Mouse (Mus musculus) left cerebral cortex, postnatal 25 days (tissue): ENCODE results near the gene Mmd2. TPM values are rescaled to one million over a fixed set of nuclear protein-coding genes. Genes with fewer than 3 reads are reported as not detected.

Experiments used
- DNase-seq, 2 experiments: peaks; one replicate each; pipeline ENCODE4 v3.0.0; 2022; ENCODE audit warnings: low spot score in 2 of 2, mixed read lengths in 1 of 2
- intact Hi-C: fragments of 180-260 bp; cut with DNase I; formaldehyde crosslinking; loops from one replicate; pipeline ENCODE4 v1.15.1; 2025
- total RNA-seq, 2 experiments: library from RNA; stranded (reverse); gene quantifications; 2 replicates each; pipeline ENCODE4 v1.2.3; 2021

Gene Mmd2
- 100 to 1,000 TPM; 110 to 118 TPM for total RNA-seq

GRCm38 (mm10) chr5:142608259-142608988 is at the start of gene Mmd2:
TSS of gene Mmd2 (minus strand) at chr5:142608800.
- intact Hi-C loops, result loop anchor here (2.0 kb wide), 1 partner anchor 20 kb away; no protein-coding TSS in a partner anchor
- peak; percentile 75 to 81 for DNase-seq

- intact Hi-C loops, result no loop called here
Measured at GRCm38 (mm10) chr5:142652266-142652665, 43.7 kb upstream of the Mmd2 start.

GRCm38 (mm10) chr5:142650794-142651497 is 42.3 kb upstream of the Mmd2 start:
- intact Hi-C loops, result no loop called here
- DNase-seq, result no peak

More at GRCm38 (mm10) chr5:142652266-142652665, 43.7 kb upstream of the Mmd2 start:
- DNase-seq, result no peak

DNA sequence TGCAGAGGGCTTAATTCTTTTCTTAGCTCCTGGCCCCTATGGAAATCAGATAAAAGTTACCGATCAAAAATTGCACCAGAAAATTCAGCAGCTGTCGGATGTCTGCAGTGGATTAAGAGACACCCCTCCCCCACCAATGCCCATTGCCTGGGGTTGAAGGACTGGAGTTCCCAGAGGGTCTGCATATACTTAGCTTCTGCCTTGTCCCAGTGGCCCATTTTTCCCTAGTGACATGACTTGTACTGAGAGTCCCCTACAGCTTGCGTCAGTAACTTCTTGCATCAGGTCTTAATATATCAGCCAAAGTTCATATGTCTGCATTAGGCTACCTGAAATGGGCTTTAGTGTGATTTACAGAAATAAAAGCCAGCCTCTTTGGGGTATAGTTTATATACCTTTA is 41.8 kb upstream of the Mmd2 start:
- no peak for DNase-seq
- intact Hi-C loops, result no loop called here

- no peak for DNase-seq
- intact Hi-C loops, result no loop called here
Measured at GRCm38 (mm10) chr5:142649460-142650050, 41.0 kb upstream of the Mmd2 start.

GRCm38 (mm10) chr5:142648162-142648561 is 39.6 kb upstream of the Mmd2 start:
- intact Hi-C loops, result no loop called here
- DNase-seq, result no peak

DNA sequence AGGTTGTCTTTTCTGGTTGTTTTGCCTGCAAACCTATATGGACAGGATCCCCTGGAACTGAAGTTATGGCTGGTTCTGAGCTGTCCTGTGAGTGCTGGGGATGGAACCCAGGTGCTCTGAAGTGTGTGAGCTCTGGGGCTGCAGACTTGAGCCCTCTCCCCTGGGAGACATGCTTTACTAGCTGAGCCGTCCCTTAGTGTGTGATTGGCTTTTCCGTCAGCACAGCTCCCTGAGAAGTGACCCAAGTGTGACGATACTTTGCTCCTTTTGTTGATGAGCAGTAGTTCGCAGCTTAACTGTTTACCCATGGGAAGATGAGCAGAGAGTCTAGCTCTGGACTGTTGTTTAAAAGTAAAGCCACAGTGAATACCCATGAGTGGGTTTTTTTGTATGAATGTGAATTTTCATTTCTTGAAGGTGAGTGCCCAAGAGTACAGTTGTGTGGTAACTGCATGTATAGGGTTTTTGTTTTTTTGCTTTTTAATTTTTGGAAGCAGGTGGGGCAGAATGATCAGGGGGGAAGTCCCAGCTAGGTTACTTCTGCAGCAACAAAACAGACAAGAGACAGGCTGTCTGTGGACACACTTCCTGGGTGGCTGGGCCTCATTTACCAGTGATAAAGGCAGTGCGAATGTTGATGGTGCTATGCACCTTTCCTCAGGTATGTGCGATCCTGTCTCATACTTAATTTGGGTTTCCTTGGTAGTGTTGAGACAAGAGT is 32.9 kb upstream of the Mmd2 start:
- intact Hi-C loops, result no loop called here
- DNase-seq, result no peak

DNA sequence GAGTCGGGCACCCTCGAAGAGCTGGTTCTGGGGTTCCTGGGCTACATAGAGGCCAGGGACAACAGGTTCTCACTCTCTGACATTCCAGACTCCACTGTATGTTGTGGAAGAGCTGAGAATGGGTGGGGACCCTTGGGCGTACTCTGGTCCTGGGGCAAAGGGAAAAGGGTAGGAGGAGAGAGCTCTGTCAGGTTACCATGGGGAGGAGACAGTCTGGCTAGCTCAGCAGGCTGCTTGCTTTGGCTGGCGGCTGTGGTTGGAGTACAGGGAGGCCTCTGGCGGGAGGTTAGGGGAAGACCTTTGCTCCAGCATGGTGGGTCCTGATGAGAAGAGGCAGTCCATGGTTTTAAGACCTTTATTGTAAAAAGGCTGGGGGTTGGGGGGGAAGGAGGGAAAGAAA is 31.5 kb upstream of the Mmd2 start:
- DNase-seq, result no peak
- intact Hi-C loops, result no loop called here

- intact Hi-C loops, result no loop called here
- no peak for DNase-seq
Measured at GRCm38 (mm10) chr5:142637823-142638222, 29.2 kb upstream of the Mmd2 start.

- DNase-seq, result peak; percentile 23 to 33
- intact Hi-C loops, result no loop called here
Measured at GRCm38 (mm10) chr5:142630224-142630623, 21.6 kb upstream of the Mmd2 start.

- intact Hi-C loops, result loop anchor here (2.0 to 5.0 kb wide), 2 partner anchors 21 to 152 kb away; partner anchors contain the start of gene Mmd2
- no peak for DNase-seq
Measured at GRCm38 (mm10) chr5:142629663-142630025, 21.0 kb upstream of the Mmd2 start.

GRCm38 (mm10) chr5:142628726-142629662 is 20.4 kb upstream of the Mmd2 start:
- DNase-seq, result peak; percentile 96 to 98
- intact Hi-C loops, result loop anchor here (2.0 to 5.0 kb wide), 2 partner anchors 20 to 152 kb away; partner anchors contain the start of gene Mmd2

DNA sequence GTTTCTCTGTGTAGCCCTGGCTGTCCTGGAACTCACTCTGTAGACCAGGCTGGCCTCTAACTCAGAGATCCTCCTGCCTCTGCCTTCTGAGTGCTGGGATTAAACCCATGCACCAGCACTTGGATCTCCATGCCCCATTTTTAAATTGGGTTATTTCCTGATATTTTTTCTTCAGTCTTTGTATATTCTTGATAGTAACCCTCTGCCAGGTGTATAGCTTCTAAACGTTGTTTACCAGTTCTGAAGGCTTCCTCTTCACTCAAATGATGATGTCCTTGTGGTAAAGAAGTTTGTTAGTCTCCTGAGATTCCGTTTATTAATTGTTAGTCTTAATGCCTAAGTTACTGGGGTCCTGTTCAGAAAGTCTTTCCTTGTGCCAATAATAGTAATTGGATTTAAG is 18.8 kb upstream of the Mmd2 start, which contains the start of gene Wipi2:
TSS of gene Wipi2 (plus strand) at position 301 of the 400 bp plus-strand sequence.
- DNase-seq, result no peak
- intact Hi-C loops, result loop anchor here (5.0 kb wide), 1 partner anchor 150 kb away; no protein-coding TSS in a partner anchor

- no peak for DNase-seq
- intact Hi-C loops, result loop anchor here (5.0 kb wide), 1 partner anchor 121 kb away; no protein-coding TSS in a partner anchor
Measured at GRCm38 (mm10) chr5:142623080-142623479, 14.5 kb upstream of the Mmd2 start.

DNA sequence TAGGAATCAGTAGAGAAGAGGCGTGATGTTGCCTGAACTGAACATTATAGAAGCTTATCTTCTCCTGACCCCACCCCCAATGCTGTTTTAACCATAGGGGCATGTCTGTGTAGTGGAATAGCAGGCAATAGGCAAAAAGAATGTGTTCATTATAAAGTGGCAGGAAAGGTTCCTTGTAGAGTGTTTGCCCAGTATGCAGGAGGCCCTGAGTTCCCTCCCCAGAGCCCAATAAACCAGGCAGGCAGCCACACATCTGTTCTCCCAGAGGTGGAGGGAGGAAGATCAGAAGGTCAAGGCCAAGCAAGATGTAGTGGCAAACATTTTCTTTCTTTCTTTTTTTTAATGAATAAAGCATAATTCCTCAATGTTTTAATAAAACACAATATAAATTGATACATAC is 13.5 kb upstream of the Mmd2 start:
- intact Hi-C loops, result loop anchor here (5.0 kb wide), 1 partner anchor 120 kb away; no protein-coding TSS in a partner anchor

GRCm38 (mm10) chr5:142621421-142621820 is 12.8 kb upstream of the Mmd2 start:
- intact Hi-C loops, result loop anchor here (5.0 kb wide), 1 partner anchor 119 kb away; no protein-coding TSS in a partner anchor
- no peak for DNase-seq

More for the DNA sequence above, 13.5 kb upstream of the Mmd2 start:
- DNase-seq, result no peak

DNA sequence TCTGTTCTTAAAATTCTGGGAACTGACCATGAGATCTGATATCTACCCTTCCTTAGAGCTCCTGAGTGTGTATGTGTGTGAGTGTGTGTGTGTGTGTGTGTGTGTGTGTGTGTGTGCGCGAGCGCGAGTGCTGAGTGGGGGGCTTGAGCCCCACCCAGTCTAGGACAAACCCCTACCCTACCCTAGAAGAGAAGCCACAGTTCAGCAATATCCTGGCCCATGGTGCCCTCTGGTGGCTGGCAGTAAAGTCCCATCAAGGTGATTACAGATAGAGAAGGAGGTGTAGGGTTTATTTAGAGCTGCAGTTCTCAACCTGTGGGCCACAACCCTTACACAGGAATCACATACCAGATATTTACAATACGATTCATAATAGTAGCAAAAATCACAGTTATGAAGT is 11.3 kb upstream of the Mmd2 start:
- intact Hi-C loops, result loop anchor here (1.0 to 5.0 kb wide), 3 partner anchors 39 to 118 kb away; no protein-coding TSS in a partner anchor
- DNase-seq, result peak; percentile 59 to 66

DNA sequence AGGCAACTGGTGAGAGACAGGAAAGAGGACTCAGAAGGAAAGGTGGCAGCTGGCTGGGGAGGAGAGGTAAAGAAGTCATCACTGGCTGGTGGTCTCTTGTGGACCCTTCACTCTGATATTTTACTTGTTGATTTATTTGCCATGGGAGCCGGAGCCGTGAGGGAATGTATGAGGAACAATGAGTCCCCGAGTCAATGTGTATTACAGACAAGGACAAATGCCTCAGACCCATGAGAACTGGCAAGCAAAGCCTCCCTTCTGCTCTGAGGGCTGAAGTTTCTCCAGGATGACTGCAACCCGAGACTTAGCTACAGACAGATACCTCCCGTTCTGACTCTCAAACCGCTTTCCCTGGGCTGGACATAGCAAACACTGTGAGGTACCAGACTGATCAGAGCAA is 7.7 kb upstream of the Mmd2 start:
- DNase-seq, result no peak
- intact Hi-C loops, result no loop called here
